Mouse (Mus musculus): ENCODE measurements around the gene Gm20441. TPM values are rescaled to one million over a fixed set of nuclear protein-coding genes. Genes with fewer than 3 reads are reported as not detected.

Gm20441 gene
- total RNA-seq (2021), result not detected
- polyA plus RNA-seq (2012; rRNA removed), result not detected in 2 replicates
- long read RNA-seq, result 0 reads

GRCm38 (mm10) chr10:75780769-75781578 is at the start of gene Gm20441, which contains the start of gene Gstt3:
Gene Gm20441, minus strand, starts transcription at chr10:75780954.
Gene Gstt3, minus strand, starts transcription at chr10:75781414.
- Histone ChIP-seq H3K27me3 (ENCODE audit: control insufficient read depth, insufficient read depth, low read length) (no peaks in the 10 kb centered on the region), H3K36me3 (ENCODE audit: control insufficient read depth, insufficient read depth, low read length) (no peaks in the 10 kb centered on the region), H3K4me1 (ENCODE audit: control insufficient read depth, insufficient read depth, low read length) (peaks cover 2% of the 10 kb centered on the region; the same call in 1 of the 2 replicates), H3K4me3 (peak within 1 kb of the TSS; percentile 66), H3K79me2 (replicated peaks; ENCODE audit: control insufficient read depth, insufficient read depth, low read length) (no peaks in the 10 kb centered on the region), H3K27ac (peak within 1 kb of the TSS; percentile 81), H3K9ac (ENCODE audit: low read depth, low read length) (peak within 1 kb of the TSS; percentile 86)
- TF ChIP-seq POLR2A (IDR thresholded peaks at IDR 0.05; ENCODE audit: insufficient read depth, low read depth, low read length), result peak; percentile 74
- 0 out of 2 replicates have a peak, but pooled peaks have one; percentile 27 for TF ChIP-seq EP300 (IDR thresholded peaks at IDR 0.05; ENCODE audit: insufficient read depth, low read depth, low read length)
- no peak for TF ChIP-seq CTCF (IDR thresholded peaks at IDR 0.05)
- whole genome bisulfite sequencing, result 3% methylated on average over 28 of the region's 28 CpGs
- DNase-seq, result peak; percentile 78 to 82
- intact Hi-C loops (cut with DNase I), result loop anchor here (5.0 kb wide), 1 partner anchor 51 kb away; no protein-coding TSS in a partner anchor

GRCm38 (mm10) chr10:75830275-75830670 is 49.5 kb upstream of the Gm20441 start:
- Histone ChIP-seq H3K27me3 (ENCODE audit: control insufficient read depth, insufficient read depth, low read length) (no peaks in the 10 kb centered on the region), H3K36me3 (ENCODE audit: control insufficient read depth, insufficient read depth, low read length) (no peaks in the 10 kb centered on the region), H3K4me1 (ENCODE audit: control insufficient read depth, insufficient read depth, low read length) (peaks cover 8% of the 10 kb centered on the region), H3K9ac (ENCODE audit: low read depth, low read length) (no peak overlapping the region), H3K79me2 (replicated peaks; ENCODE audit: control insufficient read depth, insufficient read depth, low read length) (no peaks in the 10 kb centered on the region), H3K4me3 (no peak overlapping the region), H3K27ac (no peak overlapping the region)
- TF ChIP-seq POLR2A (IDR thresholded peaks at IDR 0.05; ENCODE audit: insufficient read depth, low read depth, low read length), result no peak
- no peak for TF ChIP-seq EP300 (IDR thresholded peaks at IDR 0.05; ENCODE audit: insufficient read depth, low read depth, low read length)
- no peak for TF ChIP-seq CTCF (IDR thresholded peaks at IDR 0.05)
- 74% methylated on average over 2 of the region's 2 CpGs for WGBS
- intact Hi-C loops (cut with DNase I), result loop anchor here (5.0 kb wide), 1 partner anchor 48 kb away; the partner anchor contains the start of genes Gm20441 and Gstt3
- DNase-seq, result no peak

DNA sequence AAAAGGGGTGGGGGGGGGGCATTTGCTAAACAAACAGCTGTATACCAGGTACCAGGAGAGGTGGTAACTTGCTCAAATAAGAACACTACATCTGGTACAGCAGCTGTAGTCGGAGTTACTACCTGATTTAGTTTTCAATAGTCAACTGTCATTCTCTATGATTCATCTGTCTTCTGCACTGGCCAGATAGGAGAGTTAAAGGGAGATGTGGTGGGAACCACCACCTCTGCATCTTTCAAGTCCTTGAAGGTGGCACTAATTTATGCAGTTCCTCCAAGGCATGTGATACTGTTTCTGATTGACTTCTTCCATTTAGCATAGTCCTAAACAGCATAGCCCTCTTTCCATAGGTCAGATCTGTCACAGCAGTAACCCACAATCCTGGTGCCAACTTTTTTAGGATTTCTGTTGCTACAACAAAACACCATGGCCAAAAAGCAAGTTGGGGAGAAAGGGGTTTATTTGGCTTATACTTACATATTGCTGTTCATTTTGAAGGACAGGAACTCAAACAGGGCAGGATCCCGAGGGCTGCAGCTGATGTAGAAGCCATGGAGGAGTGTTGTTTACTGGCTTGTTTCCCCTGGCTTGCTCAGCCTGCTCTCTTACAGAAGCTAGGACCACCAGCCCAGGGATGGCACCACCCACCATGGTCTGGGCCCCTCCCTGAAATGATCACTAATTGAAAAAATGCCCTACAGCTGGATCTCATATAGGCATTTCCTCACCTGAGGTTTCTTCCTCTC is 48.9 kb upstream of the Gm20441 start:
- H3K27ac ChIP-seq, result no peak overlapping the region
- intact Hi-C loops (cut with DNase I), result loop anchor here (5.0 kb wide), 1 partner anchor 47 kb away; the partner anchor contains the start of genes Gm20441 and Gstt3

DNA sequence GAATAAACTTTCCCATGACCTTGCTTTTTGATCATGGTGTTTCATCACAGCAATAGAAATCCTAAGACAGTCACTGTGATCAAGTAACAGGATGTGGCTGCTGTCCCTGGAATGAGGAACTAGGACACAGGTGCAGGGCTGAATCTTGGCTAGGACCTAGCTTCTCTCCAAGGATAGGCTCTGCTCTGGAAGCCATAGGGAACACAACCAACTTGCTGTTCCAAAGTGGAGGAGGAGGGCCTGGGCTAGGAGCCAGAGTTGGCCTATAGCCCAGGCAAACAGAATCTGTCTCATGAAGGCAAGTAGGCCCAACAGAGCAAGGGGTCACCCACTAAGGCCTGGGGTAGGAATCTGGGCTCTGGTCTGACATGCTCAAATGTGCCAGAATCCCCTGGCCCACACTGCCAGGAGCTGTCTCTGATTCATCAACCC is 47.8 kb upstream of the Gm20441 start:
- Histone ChIP-seq H3K27ac (no peak overlapping the region; the same call in 1 of the 2 replicates), H3K9ac (ENCODE audit: low read depth, low read length) (no peak overlapping the region)
- DNase-seq, result peak; percentile 71 to 79

More for the DNA sequence above, 48.9 kb upstream of the Gm20441 start:
- Histone ChIP-seq H3K79me2 (replicated peaks; ENCODE audit: control insufficient read depth, insufficient read depth, low read length) (no peaks in the 10 kb centered on the region), H3K36me3 (ENCODE audit: control insufficient read depth, insufficient read depth, low read length) (no peaks in the 10 kb centered on the region), H3K27me3 (ENCODE audit: control insufficient read depth, insufficient read depth, low read length) (no peaks in the 10 kb centered on the region), H3K4me3 (no peak overlapping the region), H3K9ac (ENCODE audit: low read depth, low read length) (no peak overlapping the region), H3K4me1 (ENCODE audit: control insufficient read depth, insufficient read depth, low read length) (peaks cover 8% of the 10 kb centered on the region)
- 84% methylated on average over 2 of the region's 2 CpGs for WGBS
- no peak for DNase-seq
- no peak for TF ChIP-seq CTCF (IDR thresholded peaks at IDR 0.05)
- TF ChIP-seq EP300 (IDR thresholded peaks at IDR 0.05; ENCODE audit: insufficient read depth, low read depth, low read length), result no peak
- TF ChIP-seq POLR2A (IDR thresholded peaks at IDR 0.05; ENCODE audit: insufficient read depth, low read depth, low read length), result no peak

GRCm38 (mm10) chr10:75827668-75828360 is 47.1 kb upstream of the Gm20441 start:
- Histone ChIP-seq H3K4me1 (ENCODE audit: control insufficient read depth, insufficient read depth, low read length) (peaks cover 8% of the 10 kb centered on the region), H3K36me3 (ENCODE audit: control insufficient read depth, insufficient read depth, low read length) (no peaks in the 10 kb centered on the region), H3K27me3 (ENCODE audit: control insufficient read depth, insufficient read depth, low read length) (no peaks in the 10 kb centered on the region), H3K4me3 (no peak overlapping the region), H3K27ac (no peak overlapping the region; the same call in 1 of the 2 replicates), H3K9ac (ENCODE audit: low read depth, low read length) (no peak overlapping the region), H3K79me2 (replicated peaks; ENCODE audit: control insufficient read depth, insufficient read depth, low read length) (no peaks in the 10 kb centered on the region)
- WGBS, result 76% methylated on average over 4 of the region's 4 CpGs
- intact Hi-C loops (cut with DNase I), result loop anchor here (1.0 kb wide), 1 partner anchor 64 kb away; the partner anchor contains the start of gene Cabin1
- DNase-seq, result peak; percentile 42 to 56
- TF ChIP-seq EP300 (IDR thresholded peaks at IDR 0.05; ENCODE audit: insufficient read depth, low read depth, low read length) (no peak), POLR2A (IDR thresholded peaks at IDR 0.05; ENCODE audit: insufficient read depth, low read depth, low read length) (no peak), CTCF (IDR thresholded peaks at IDR 0.05) (no peak)

More for the DNA sequence above, 47.8 kb upstream of the Gm20441 start:
- intact Hi-C loops (cut with DNase I), result loop anchor here (1.0 kb wide), 1 partner anchor 64 kb away; the partner anchor contains the start of gene Cabin1
- TF ChIP-seq EP300 (IDR thresholded peaks at IDR 0.05; ENCODE audit: insufficient read depth, low read depth, low read length) (0 out of 2 replicates have a peak, but pooled peaks have one; percentile 7), CTCF (IDR thresholded peaks at IDR 0.05) (no peak), POLR2A (IDR thresholded peaks at IDR 0.05; ENCODE audit: insufficient read depth, low read depth, low read length) (no peak)
- no peak overlapping the region for H3K4me3 ChIP-seq
- H3K4me1 ChIP-seq (ENCODE audit: control insufficient read depth, insufficient read depth, low read length), result peaks cover 8% of the 10 kb centered on the region
- no peaks in the 10 kb centered on the region for H3K36me3 ChIP-seq (ENCODE audit: control insufficient read depth, insufficient read depth, low read length)
- H3K27me3 ChIP-seq (ENCODE audit: control insufficient read depth, insufficient read depth, low read length), result no peaks in the 10 kb centered on the region
- no peaks in the 10 kb centered on the region for H3K79me2 ChIP-seq (replicated peaks; ENCODE audit: control insufficient read depth, insufficient read depth, low read length)
